Mouse (Mus musculus) frontal cortex, adult 2 months (tissue): Measurements from ENCODE around the gene Asphd2. TPM values are rescaled to one million over a fixed set of nuclear protein-coding genes. Genes with fewer than 3 reads are reported as not detected.
A peak's percentile ranks its signal among the peaks of the same experiment; 100 is the strongest.

Source experiments
- DNase-seq, 2 experiments: peaks; one replicate each; pipeline ENCODE4 v3.0.0; 2022; ENCODE audit warnings: low spot score in 1 of 2; ENCODE audit errors: extremely low spot score in 1 of 2
- polyA plus RNA-seq: library from polyadenylated mRNA; depleted of rRNA; stranded (reverse); fragments of >200 nt; gene quantifications from 2 replicates; pipeline ENCODE4 v1.2.3, GENCODE M21; 2012; rRNA removed

The Asphd2 gene
- polyA plus RNA-seq, 1 experiment = 153 TPM

GRCm38 (mm10) chr5:112356322-112356721, 38.3 kb downstream of the Asphd2 start:
- no peak for DNase-seq

DNA sequence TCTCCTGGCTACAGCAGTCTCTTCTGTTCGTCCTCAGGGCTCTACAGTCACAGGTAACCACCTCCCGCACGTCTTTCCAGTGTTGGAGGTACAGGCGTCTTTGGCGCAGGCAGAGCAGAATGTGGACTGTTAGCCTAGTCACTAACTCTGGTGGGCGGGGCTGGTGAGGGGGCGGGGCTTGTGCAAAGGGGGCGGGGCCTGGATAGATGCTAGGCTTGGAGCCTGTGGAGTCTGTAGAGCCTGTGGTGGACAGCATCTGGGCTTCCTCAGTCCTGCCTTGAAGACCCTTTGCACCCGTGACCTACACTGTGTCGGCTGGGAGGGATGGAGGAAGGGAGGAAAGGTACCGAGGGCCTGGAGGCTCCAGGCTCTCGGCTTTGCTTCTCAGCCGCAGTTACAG, 38.8 kb downstream of the Asphd2 start, which contains the start of gene Gm6583:
Gene Gm6583 (minus strand): TSS at position 124 of the 400 bp plus-strand sequence.
- no peak for DNase-seq

GRCm38 (mm10) chr5:112355493-112355892, 39.2 kb downstream of the Asphd2 start:
- DNase-seq = no peak

DNA sequence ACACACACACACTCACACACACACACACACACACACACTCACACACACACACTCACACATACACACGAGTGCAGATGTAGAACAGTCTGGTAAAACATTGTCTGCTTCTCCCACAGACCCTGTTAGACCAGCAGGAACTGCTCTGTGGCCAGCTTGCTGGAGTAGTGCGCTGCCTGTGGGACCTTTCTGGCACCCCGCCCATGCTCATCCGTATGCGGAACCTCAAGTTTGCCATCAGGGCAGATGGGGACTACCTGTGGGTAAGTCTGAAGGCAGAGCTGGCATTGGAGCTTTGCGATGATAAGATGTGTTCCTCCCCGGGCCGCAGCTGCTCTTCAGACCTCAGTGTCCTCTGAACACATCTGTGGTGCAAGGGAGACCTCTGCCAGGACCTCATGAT, 45.5 kb downstream of the Asphd2 start:
- DNase-seq = no peak

DNA sequence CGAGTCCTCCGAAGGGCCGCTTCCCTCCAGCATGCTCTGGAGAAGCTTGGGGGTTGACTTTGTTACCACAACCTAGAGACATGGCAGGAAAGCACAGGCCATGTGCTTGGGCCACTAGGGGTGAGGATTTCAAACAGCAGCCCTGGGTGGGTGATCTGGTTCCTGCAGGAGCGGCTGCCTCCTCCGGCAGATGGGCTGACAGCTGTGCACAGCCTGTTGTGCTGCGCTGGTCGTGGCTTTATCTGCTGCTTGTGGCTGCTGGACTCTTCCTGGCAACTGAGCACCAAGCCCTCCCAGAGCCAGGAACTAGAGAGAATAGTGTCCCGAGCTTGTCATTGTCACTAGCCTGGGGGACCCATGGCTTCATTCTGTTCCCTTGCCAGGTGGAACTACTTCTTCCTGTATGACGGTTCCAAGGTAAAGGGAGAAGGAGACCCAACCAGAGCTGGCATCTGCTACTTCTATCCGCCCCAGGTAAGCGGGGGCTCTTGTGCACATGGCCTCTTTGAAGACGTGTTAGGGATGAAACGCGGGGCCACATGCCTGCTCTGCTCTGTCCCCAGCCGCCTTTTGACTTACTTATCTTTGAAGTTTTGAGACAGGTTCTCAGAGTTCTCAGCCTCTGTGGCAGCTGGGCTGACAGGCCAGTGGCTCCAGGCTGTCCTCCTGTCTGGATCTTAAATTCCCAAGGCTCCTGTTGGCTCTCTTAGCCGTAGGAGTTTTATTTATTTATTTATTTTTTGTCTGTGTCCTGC, 48.3 kb downstream of the Asphd2 start:
- no peak for DNase-seq

- peak; percentile 66 to 77 for DNase-seq
Observed at GRCm38 (mm10) chr5:112344092-112344960, 50.3 kb downstream of the Asphd2 start.

GRCm38 (mm10) chr5:112343205-112343595, 51.5 kb downstream of the Asphd2 start:
- no peak for DNase-seq

DNA sequence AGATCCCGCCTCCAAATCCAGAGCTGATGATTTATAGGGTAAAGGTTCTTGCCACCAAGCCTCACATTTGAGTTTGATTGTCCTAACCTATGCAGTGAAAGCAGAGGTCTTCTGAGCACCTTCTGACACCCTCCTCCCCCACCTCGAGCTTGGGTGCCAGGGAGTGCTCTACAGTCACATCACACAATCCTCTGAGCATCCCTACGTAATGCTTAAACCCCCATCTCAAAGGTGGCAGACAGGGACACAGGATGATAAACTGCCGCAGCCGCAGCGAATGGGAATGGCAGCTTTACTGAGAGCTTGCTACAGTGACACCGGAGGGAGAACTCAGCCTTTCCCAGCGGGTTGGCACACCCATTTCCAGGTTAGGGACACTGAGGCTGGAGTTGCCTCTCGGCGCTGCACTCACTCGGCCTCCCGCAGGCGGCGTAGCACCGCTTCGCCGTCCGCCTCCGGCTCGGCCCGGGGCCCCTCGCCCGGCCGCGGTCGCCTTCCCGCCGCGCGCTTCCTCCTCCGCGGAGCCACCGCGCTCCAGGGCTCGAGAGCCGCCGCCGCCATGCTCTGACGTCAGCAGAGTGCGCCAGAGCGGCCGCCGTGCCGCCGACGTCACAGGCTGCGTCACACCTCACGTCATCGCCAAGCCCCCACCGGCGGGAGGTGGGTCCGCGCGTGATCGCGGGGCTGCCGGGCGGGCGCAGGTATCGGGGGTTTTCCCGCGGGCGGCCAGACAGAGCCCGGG, 52.0 kb downstream of the Asphd2 start, which contains the start of the genes Srrd and Hps4:
Gene Srrd (minus strand): TSS at position 578 of the 742 bp plus-strand sequence.
Gene Hps4 (plus strand): TSS at position 621 of the 742 bp plus-strand sequence.
- peak; percentile 56 to 92 for DNase-seq

DNA sequence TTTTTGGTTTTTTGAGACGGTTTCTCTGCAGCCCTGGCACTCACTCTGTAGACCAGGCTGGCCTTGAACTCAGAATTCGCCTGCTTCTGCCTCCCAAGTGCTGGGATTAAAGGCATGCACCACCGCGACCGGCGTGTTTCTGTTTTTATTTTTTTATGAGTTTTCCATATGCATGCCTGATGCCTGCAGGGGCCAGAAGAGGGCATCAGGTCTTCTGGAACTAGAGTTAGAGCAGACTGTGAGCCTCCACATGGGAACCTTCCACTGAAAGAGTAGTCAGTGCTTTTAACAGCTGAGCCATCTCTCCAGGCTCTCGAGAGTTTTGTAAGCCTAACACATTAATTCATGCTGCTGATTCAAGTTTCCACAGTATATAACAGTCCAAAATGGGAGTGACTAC, 55.5 kb downstream of the Asphd2 start:
- DNase-seq = no peak

GRCm38 (mm10) chr5:112337004-112337403, 57.7 kb downstream of the Asphd2 start:
- no peak for DNase-seq

DNA sequence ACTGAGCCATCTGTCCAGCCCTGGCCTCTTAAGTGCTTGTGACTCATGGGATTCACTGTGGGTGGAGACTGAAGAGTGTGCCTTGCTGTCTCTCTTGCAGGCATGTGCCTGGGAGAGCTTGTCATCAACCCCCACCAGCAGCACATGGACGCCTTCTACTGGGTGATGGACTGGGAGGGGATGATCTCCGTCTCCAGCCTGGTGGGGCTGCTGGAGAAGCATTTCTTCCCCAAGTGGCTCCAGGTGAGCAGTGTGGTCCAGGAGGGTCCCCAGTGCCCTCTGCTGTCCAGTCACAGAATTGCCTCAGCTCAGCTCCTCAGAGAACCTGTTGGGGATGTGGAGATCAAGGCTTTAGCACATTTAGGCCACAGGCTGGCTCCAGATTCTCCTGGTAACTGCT, 59.2 kb downstream of the Asphd2 start:
- DNase-seq = peak in 1 of 2 experiments; percentile 71

Other genes with a start within 250 kb of the Asphd2 start
- 1.4 and 1.9 TPM in 2 replicates for gene Cryba4, start 142.3 kb downstream of the Asphd2 start, polyA plus RNA-seq
- gene Crybb1, start 139.1 kb downstream of the Asphd2 start, polyA plus RNA-seq = 6.6 and 7.2 TPM in 2 replicates
- 36.6 and 40.7 TPM in 2 replicates for gene Tpst2, start 118.2 kb downstream of the Asphd2 start, polyA plus RNA-seq
- gene Tfip11, start 68.5 kb downstream of the Asphd2 start, polyA plus RNA-seq = 36.6 and 40.0 TPM in 2 replicates
- gene Srrd, start 51.8 kb downstream of the Asphd2 start, polyA plus RNA-seq = 55.5 and 58.8 TPM in 2 replicates
- gene Hps4, start 51.8 kb downstream of the Asphd2 start, polyA plus RNA-seq = 41.4 and 42.5 TPM in 2 replicates
- 0.04 TPM in 1 of 2 replicates, not detected in the other for gene Gm6583, start 38.8 kb downstream of the Asphd2 start, polyA plus RNA-seq
- not detected in 2 replicates for gene Gm6588, start 54.6 kb upstream of the Asphd2 start, polyA plus RNA-seq
- gene Sez6l, start 182.3 kb upstream of the Asphd2 start, polyA plus RNA-seq = 82.2 and 82.5 TPM in 2 replicates